Mouse (Mus musculus): Measurements from ENCODE around the gene Ephb2. TPM values are rescaled to one million over a fixed set of nuclear protein-coding genes. Genes with fewer than 3 reads are reported as not detected.
A peak's percentile ranks its signal among the peaks of the same experiment; 100 is the strongest.

Ephb2 gene
- total and polyA plus RNA-seq, 2 experiments from 2014 or later: 10.8 to 85.6 TPM

DNA sequence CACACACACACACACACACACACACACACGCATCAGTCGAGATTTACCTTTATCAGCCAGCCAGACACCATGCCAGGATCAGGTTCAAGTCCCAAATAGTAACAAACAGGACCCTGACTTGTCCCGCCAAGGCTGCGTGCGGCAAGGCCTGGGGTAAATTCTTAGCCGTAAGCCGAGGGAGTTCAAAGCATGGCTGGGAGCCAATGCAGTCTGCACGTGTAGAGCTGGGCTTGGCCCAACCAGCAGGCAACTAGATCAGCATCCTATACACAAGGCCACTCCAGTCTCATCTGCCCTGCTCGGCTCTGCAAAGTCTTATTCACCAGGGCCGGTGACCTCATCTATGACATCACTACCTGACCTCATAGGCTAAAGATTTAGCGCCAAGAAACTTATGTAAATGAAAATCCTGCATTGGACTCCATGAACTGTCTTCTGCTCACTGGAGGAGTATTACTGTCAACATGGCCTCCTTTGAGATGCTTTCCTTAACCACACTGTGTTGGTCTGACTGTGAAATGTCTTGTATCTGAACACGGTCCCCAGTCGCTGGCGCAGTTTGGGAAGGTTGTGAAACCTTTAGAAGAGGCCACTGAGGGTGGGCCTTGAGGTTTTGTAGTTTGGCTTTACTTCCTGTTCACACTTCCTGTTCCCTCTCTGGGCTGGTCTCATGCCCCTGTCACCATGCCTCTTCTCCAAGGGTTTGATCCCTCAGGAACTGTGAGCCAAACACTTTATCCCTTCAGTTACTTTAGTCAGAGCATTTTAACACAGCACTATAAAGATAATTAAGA lies 117.4 kb downstream of the Ephb2 start:
- Histone ChIP-seq H3K4me1 (ENCODE audit: insufficient read depth) (0 out of 2 replicates have a peak, but pooled peaks cover 13% of the 10 kb centered on the region), H3K27me3 (ENCODE audit: insufficient read depth, low read length) (no peaks in the 10 kb centered on the region), H3K27ac (ENCODE audit: low read depth, low read length) (no peak overlapping the region), H3K36me3 (ENCODE audit: insufficient read depth) (no peaks in the 10 kb centered on the region), H3K9ac (no peak overlapping the region), H3K9me3 (ENCODE audit: low read length) (no peaks in the 10 kb centered on the region), H3K4me2 (ENCODE audit: low read depth) (no peak overlapping the region), H3K4me3 (ENCODE audit: low read depth, low read length) (no peak overlapping the region)
- WGBS: 75% methylated on average over 14 of the region's 14 CpGs
- ATAC-seq (no peak), DNase-seq (no peak)
- TF ChIP-seq CTCF (IDR thresholded peaks at IDR 0.05; ENCODE audit: low read depth): no peak

- 24% methylated on average over 6 of the region's 7 CpGs for WGBS
- H3K9me3 ChIP-seq (ENCODE audit: low read length): no peaks in the 10 kb centered on the region
- peak; percentile 84 for DNase-seq
- H3K4me3 ChIP-seq (ENCODE audit: low read depth, low read length): no peak overlapping the region
- peak; percentile 92 for ATAC-seq
- no peak for TF ChIP-seq CTCF (IDR thresholded peaks at IDR 0.05; ENCODE audit: low read depth)
- no peak overlapping the region for H3K4me2 ChIP-seq (ENCODE audit: low read depth)
- H3K36me3 ChIP-seq (ENCODE audit: insufficient read depth): no peaks in the 10 kb centered on the region
- H3K27ac ChIP-seq (ENCODE audit: low read depth, low read length): peak overlapping the region; percentile 40; the same call in 1 of the 2 replicates
- 0 out of 2 replicates have a peak, but pooled peaks cover 13% of the 10 kb centered on the region for H3K4me1 ChIP-seq (ENCODE audit: insufficient read depth)
- no peak overlapping the region for H3K9ac ChIP-seq
- H3K27me3 ChIP-seq (ENCODE audit: insufficient read depth, low read length): no peaks in the 10 kb centered on the region
These were observed 119.2 kb downstream of the Ephb2 start for GRCm38 (mm10) chr4:136716561-136716972.

DNA sequence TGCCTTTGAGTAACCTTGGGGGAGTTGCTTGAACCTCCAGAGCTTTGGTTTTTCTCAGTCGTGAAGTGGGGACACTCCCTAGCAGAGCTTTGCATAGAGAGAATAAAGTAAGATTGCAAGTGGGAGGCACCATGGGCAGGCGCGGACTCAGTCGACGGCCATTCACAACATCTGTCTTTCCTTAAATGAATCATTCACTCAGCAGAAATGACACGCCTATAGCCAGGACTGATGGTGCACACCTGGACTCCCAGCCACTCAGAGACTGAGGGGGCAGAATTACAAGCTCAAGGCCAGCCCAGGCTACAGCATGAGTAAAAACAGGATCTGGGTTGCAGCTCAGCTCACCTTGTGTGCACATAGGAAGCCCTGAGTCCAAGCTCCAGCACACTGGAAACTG lies 121.3 kb downstream of the Ephb2 start:
- ATAC-seq (no peak), DNase-seq (no peak)
- 87% methylated on average over 6 of the region's 6 CpGs for WGBS
- Histone ChIP-seq H3K27ac (ENCODE audit: low read depth, low read length) (no peak overlapping the region), H3K4me1 (ENCODE audit: insufficient read depth) (0 out of 2 replicates have a peak, but pooled peaks cover 13% of the 10 kb centered on the region), H3K27me3 (ENCODE audit: insufficient read depth, low read length) (no peaks in the 10 kb centered on the region), H3K4me3 (ENCODE audit: low read depth, low read length) (no peak overlapping the region), H3K36me3 (ENCODE audit: insufficient read depth) (no peaks in the 10 kb centered on the region), H3K9ac (no peak overlapping the region), H3K4me2 (ENCODE audit: low read depth) (no peak overlapping the region), H3K9me3 (ENCODE audit: low read length) (no peaks in the 10 kb centered on the region)
- no peak for TF ChIP-seq CTCF (IDR thresholded peaks at IDR 0.05; ENCODE audit: low read depth)

- H3K4me3 ChIP-seq (ENCODE audit: low read depth, low read length): no peak overlapping the region
- DNase-seq (no peak), ATAC-seq (no peak)
- H3K4me2 ChIP-seq (ENCODE audit: low read depth): no peak overlapping the region
- H3K27me3 ChIP-seq (ENCODE audit: insufficient read depth, low read length): no peaks in the 10 kb centered on the region
- 0 out of 2 replicates have a peak, but pooled peaks cover 13% of the 10 kb centered on the region for H3K4me1 ChIP-seq (ENCODE audit: insufficient read depth)
- H3K9ac ChIP-seq: no peak overlapping the region
- H3K36me3 ChIP-seq (ENCODE audit: insufficient read depth): no peaks in the 10 kb centered on the region
- 94% methylated on average over 7 of the region's 7 CpGs for WGBS
- H3K9me3 ChIP-seq (ENCODE audit: low read length): no peaks in the 10 kb centered on the region
- no peak for TF ChIP-seq CTCF (IDR thresholded peaks at IDR 0.05; ENCODE audit: low read depth)
- no peak overlapping the region for H3K27ac ChIP-seq (ENCODE audit: low read depth, low read length)
These were observed 121.9 kb downstream of the Ephb2 start for GRCm38 (mm10) chr4:136713889-136714288.

- Histone ChIP-seq H3K4me1 (ENCODE audit: insufficient read depth) (0 out of 2 replicates have a peak, but pooled peaks cover 13% of the 10 kb centered on the region), H3K4me2 (ENCODE audit: low read depth) (no peak overlapping the region), H3K9ac (no peak overlapping the region), H3K27ac (ENCODE audit: low read depth, low read length) (no peak overlapping the region), H3K27me3 (ENCODE audit: insufficient read depth, low read length) (no peaks in the 10 kb centered on the region), H3K36me3 (ENCODE audit: insufficient read depth) (no peaks in the 10 kb centered on the region), H3K4me3 (ENCODE audit: low read depth, low read length) (no peak overlapping the region), H3K9me3 (ENCODE audit: low read length) (no peaks in the 10 kb centered on the region)
- WGBS: 84% methylated on average over 3 of the region's 3 CpGs
- DNase-seq (no peak), ATAC-seq (no peak)
- TF ChIP-seq CTCF (IDR thresholded peaks at IDR 0.05; ENCODE audit: low read depth): no peak
These were observed 122.4 kb downstream of the Ephb2 start for GRCm38 (mm10) chr4:136713431-136713830.

DNA sequence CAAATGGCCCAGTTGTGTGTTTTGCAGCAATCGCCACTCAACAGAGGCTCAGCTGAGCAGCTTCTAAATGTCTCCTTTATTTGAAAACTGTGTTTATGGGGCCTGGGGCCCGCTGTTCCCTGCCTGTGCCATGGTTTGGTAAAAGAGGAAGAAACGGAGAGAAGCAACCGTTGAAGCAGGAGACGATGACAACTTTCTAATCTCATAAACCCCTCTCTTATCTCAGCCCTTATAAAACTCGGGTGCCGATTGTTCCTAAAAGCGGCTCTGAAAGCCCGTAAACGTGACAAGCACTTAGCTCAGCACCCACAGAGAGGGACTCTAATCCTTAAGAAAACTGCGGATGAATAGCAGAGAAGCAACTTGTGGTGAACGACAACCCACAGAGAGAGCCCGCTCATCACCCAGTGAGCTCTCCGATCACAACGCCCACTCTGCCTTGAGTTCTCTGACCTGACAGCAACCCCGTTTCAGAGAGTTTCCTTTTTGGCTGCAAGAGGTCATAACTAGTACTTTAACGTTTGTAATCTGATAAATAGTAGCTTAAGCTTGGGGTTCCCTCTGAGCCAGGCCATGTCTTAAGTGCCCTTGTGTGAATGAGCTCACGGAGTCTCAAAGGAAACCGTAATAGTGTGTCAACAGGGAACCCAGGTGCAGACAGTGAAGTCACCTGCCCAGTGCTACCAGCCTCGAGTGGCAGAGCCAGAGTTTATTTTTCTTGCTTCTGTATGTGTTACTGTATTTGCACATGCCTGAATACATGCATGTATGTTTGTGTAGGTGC lies 123.6 kb downstream of the Ephb2 start:
- H3K4me2 ChIP-seq (ENCODE audit: low read depth): no peak overlapping the region
- DNase-seq: no peak
- H3K36me3 ChIP-seq (ENCODE audit: insufficient read depth): no peaks in the 10 kb centered on the region
- no peak overlapping the region for H3K27ac ChIP-seq (ENCODE audit: low read depth, low read length)
- 0 out of 2 replicates have a peak, but pooled peaks cover 11% of the 10 kb centered on the region for H3K4me1 ChIP-seq (ENCODE audit: insufficient read depth)
- H3K27me3 ChIP-seq (ENCODE audit: insufficient read depth, low read length): no peaks in the 10 kb centered on the region
- TF ChIP-seq CTCF (IDR thresholded peaks at IDR 0.05; ENCODE audit: low read depth): no peak
- no peak overlapping the region for H3K9ac ChIP-seq
- 32% methylated on average over 20 of the region's 20 CpGs for WGBS
- ATAC-seq: no peak
- no peaks in the 10 kb centered on the region for H3K9me3 ChIP-seq (ENCODE audit: low read length)
- H3K4me3 ChIP-seq (ENCODE audit: low read depth, low read length): no peak overlapping the region

DNA sequence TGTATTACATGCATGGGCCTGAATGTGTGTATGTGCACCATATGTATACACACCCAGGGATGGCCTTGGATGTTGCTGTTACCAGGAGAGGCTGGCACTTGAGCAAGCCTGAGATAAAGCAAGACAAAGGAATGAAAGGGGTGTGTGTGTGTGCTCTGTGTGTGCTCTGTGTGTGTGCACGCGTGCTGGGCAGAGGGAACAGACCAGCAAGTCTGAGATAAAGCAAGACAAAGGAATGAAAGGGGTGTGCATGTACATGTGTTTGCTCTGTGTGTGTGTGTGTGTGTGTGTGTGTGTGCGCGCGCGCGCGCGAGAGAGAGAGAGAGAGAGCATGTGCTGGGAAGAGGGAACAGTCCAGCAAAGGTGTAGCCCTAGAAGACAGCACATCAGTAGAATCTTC lies 125.4 kb downstream of the Ephb2 start:
- H3K4me1 ChIP-seq (ENCODE audit: insufficient read depth): no peaks in the 10 kb centered on the region
- no peak overlapping the region for H3K27ac ChIP-seq (ENCODE audit: low read depth, low read length)
- 96% methylated on average over 8 of the region's 9 CpGs for WGBS
- H3K9me3 ChIP-seq (ENCODE audit: low read length): no peaks in the 10 kb centered on the region
- H3K9ac ChIP-seq: no peak overlapping the region
- ATAC-seq (no peak), DNase-seq (no peak)
- no peak for TF ChIP-seq CTCF (IDR thresholded peaks at IDR 0.05; ENCODE audit: low read depth)
- no peaks in the 10 kb centered on the region for H3K27me3 ChIP-seq (ENCODE audit: insufficient read depth, low read length)
- H3K4me2 ChIP-seq (ENCODE audit: low read depth): no peak overlapping the region
- H3K36me3 ChIP-seq (ENCODE audit: insufficient read depth): no peaks in the 10 kb centered on the region
- H3K4me3 ChIP-seq (ENCODE audit: low read depth, low read length): no peak overlapping the region

Measured in forebrain, postnatal 0 days (tissue).